Mouse (Mus musculus) MEL (cell line): ENCODE results near the gene Fam193b.

Experiments
- CTCF ChIP-seq, 3 experiments: IDR thresholded peaks in 2 of 3; conservative IDR thresholded peaks in 1 of 3; 2 replicates each; pipeline ENCODE4 v1.5.1; 2011 to 2012; ENCODE audit warnings: low read length in 3 of 3, low read depth in 2 of 3, mild to moderate bottlenecking in 2 of 3, improper control_type of control experiment in 1 of 3, inconsistent platforms in 1 of 3, mixed read lengths in 1 of 3, moderate library complexity in 1 of 3; ENCODE audit not compliant: control insufficient read depth in 1 of 3, insufficient read depth in 1 of 3, poor library complexity in 1 of 3, severe bottlenecking in 1 of 3
- EP300 ChIP-seq, 2 experiments: IDR thresholded peaks; 2 replicates each; pipeline ENCODE4 v1.6.1; 2011; ENCODE audit warnings: improper control_type of control experiment in 2 of 2, low read length in 2 of 2, low read depth in 1 of 2, mild to moderate bottlenecking in 1 of 2
- KAT2A ChIP-seq: conservative IDR thresholded peaks from 2 replicates; pipeline ENCODE4 v1.6.1; 2012; ENCODE audit warnings: low read depth, low read length, improper control_type of control experiment, inconsistent platforms
- MXI1 ChIP-seq: IDR thresholded peaks from 2 replicates; pipeline ENCODE4 v1.6.1; 2011; ENCODE audit warnings: mild to moderate bottlenecking, low read depth, low read length, improper control_type of control experiment
- MYC ChIP-seq: IDR thresholded peaks from 2 replicates; pipeline ENCODE4 v1.6.1; 2011; ENCODE audit warnings: low read depth, mild to moderate bottlenecking, low read length, improper control_type of control experiment, moderate library complexity
- POLR2AphosphoS2 ChIP-seq: IDR thresholded peaks from 2 replicates; pipeline ENCODE4 v1.6.1; 2011; ENCODE audit warnings: low read length, improper control_type of control experiment
- TAL1 ChIP-seq: IDR thresholded peaks from 2 replicates; pipeline ENCODE4 v1.6.1; 2012; ENCODE audit warnings: mild to moderate bottlenecking, inconsistent platforms, low read length, moderate library complexity, mixed read lengths

GRCm38 (mm10) chr13:55567001-55567400 is 3.9 kb downstream of the Fam193b start:
- no peak for TF ChIP-seq EP300 (IDR thresholded peaks at IDR 0.05; ENCODE audit: low read depth in 1 of 2, low read length in 2 of 2)
- no peak for TF ChIP-seq POLR2AphosphoS2
- TF ChIP-seq KAT2A = no peak
- TF ChIP-seq MXI1 = no peak
- no peak for TF ChIP-seq MYC
- no peak for TF ChIP-seq CTCF (IDR thresholded peaks at IDR 0.05 in 2 of 3, conservative IDR thresholded peaks at IDR 0.05 in 1 of 3; ENCODE audit: control insufficient read depth in 1 of 3, insufficient read depth in 1 of 3, low read depth in 2 of 3, low read length in 3 of 3, poor library complexity in 1 of 3, severe bottlenecking in 1 of 3)
- no peak for TF ChIP-seq TAL1
